Mouse (Mus musculus): ENCODE data around the gene Grasp.

GRCm38 (mm10) chr15:101244012-101244411 lies 20.0 kb downstream of the Grasp start:
- TF ChIP-seq EP300 (IDR thresholded peaks at IDR 0.05; ENCODE audit: low read length), result no peak
- no peak for TF ChIP-seq POLR2A (IDR thresholded peaks at IDR 0.05; ENCODE audit: low read depth, low read length)
